Mouse (Mus musculus) embryonic facial prominence, embryonic 10.5 days (tissue): ENCODE data around the gene Tmem132b. TPM values are rescaled to one million over a fixed set of nuclear protein-coding genes. Genes with fewer than 3 reads are reported as not detected.
"Not testable (repeated sequence)": the region's sequence is repeated elsewhere in the genome, so short reads cannot be mapped to it uniquely, and the experiment has no call there.

ENCODE experiments used
- DNase-seq: peaks from one replicate; pipeline ENCODE4 v3.0.0-alpha.2; 2017; ENCODE audit warnings: low spot score
- H3K27ac ChIP-seq: fragments of 300-500 bp; sonication (generic); replicated peaks from 2 replicates; pipeline ENCODE4 v1.5.1; 2016; ENCODE audit warnings: mild to moderate bottlenecking
- H3K27me3 ChIP-seq: fragments of 300-500 bp; sonication (generic); replicated peaks from 2 replicates; pipeline ENCODE4 v1.6.1; 2016; ENCODE audit warnings: low read depth, mild to moderate bottlenecking; ENCODE audit not compliant: poor library complexity, severe bottlenecking
- H3K36me3 ChIP-seq: fragments of 300-500 bp; sonication (generic); replicated peaks from 2 replicates; pipeline ENCODE4 v1.6.1; 2016; ENCODE audit warnings: mild to moderate bottlenecking, moderate library complexity
- H3K4me1 ChIP-seq: fragments of 300-500 bp; sonication (generic); 2 replicates; pipeline ENCODE4 v1.6.1; 2016
- H3K4me3 ChIP-seq: fragments of 300-500 bp; sonication (generic); 2 replicates; pipeline ENCODE4 v1.5.1; 2016; ENCODE audit warnings: mild to moderate bottlenecking, moderate library complexity
- H3K9me3 ChIP-seq: fragments of 300-500 bp; sonication (generic); 2 replicates; pipeline ENCODE4 v1.6.1; 2016; ENCODE audit warnings: mild to moderate bottlenecking
- WGBS: fragments of 180-500 bp; shearing (Covaris S2); methylation state at CpG from one replicate; pipeline ENCODE4 v1.1.7; 2016; 5-methylcytosine and 5-hydroxymethylcytosine counted together
- polyA plus RNA-seq: library from polyadenylated mRNA; unstranded; fragments of >200 nt; fragmentation: Nextera tagmentation; extraction: Ambion mirVana; gene quantifications from 2 replicates; pipeline ENCODE4 v1.2.1, GENCODE M21; 2016

Tmem132b gene
- 0.23 and 0.34 TPM in 2 replicates for polyA plus RNA-seq

DNA sequence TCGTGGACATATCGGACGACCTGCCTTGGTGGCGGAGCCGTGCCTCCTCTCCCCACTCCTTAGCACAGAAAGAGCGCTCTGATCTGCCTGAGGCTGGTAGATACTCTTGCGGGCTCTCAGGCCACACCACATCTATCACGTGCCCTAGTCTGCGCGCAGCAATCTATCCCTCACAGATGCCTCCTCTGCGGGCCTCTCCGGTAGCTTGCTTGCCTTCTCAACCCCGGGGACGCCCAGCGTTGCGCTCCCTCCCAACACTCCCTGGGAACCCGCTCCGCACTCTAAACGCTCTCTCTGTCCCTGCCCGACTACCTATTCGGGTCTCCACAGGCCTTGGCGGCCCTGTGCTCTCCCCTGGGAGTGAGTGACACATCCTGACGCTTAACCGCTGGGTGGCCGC lies at the start of gene Tmem132b:
Gene Tmem132b, plus strand, starts transcription at position 141 of the 400 bp plus-strand sequence.
- peak within 1 kb of the TSS; percentile 66 for H3K4me3 ChIP-seq
- peaks cover 91% of the 10 kb centered on the region for H3K27me3 ChIP-seq
- WGBS, result 3% methylated on average over 25 of the region's 25 CpGs
- H3K9me3 ChIP-seq, result peaks cover 2% of the 10 kb centered on the region; the same call in 1 of the 2 replicates
- peak within 1 kb of the TSS; percentile 69 for H3K27ac ChIP-seq
- H3K36me3 ChIP-seq, result no peaks in the 10 kb centered on the region
- DNase-seq, result peak; percentile 57
- H3K4me1 ChIP-seq, result peaks cover 40% of the 10 kb centered on the region

GRCm38 (mm10) chr5:125482474-125482873 lies 49.1 kb upstream of the Tmem132b start:
- Histone ChIP-seq H3K36me3 (peaks cover 79% of the 10 kb centered on the region), H3K9me3 (no peaks in the 10 kb centered on the region), H3K4me3 (no peak overlapping the region), H3K27ac (no peak overlapping the region), H3K27me3 (no peaks in the 10 kb centered on the region), H3K4me1 (peaks cover 31% of the 10 kb centered on the region)
- WGBS, result 94% methylated on average over 7 of the region's 7 CpGs
- no peak for DNase-seq

GRCm38 (mm10) chr5:125483712-125484611 lies 47.6 kb upstream of the Tmem132b start:
- H3K36me3 ChIP-seq, result peaks cover 86% of the 10 kb centered on the region
- H3K27me3 ChIP-seq, result no peaks in the 10 kb centered on the region
- WGBS, result 77% methylated on average over 6 of the region's 6 CpGs
- peaks cover 25% of the 10 kb centered on the region for H3K4me1 ChIP-seq
- DNase-seq, result no peak
- H3K4me3 ChIP-seq, result no peak overlapping the region
- no peak overlapping the region for H3K27ac ChIP-seq
- no peaks in the 10 kb centered on the region for H3K9me3 ChIP-seq

DNA sequence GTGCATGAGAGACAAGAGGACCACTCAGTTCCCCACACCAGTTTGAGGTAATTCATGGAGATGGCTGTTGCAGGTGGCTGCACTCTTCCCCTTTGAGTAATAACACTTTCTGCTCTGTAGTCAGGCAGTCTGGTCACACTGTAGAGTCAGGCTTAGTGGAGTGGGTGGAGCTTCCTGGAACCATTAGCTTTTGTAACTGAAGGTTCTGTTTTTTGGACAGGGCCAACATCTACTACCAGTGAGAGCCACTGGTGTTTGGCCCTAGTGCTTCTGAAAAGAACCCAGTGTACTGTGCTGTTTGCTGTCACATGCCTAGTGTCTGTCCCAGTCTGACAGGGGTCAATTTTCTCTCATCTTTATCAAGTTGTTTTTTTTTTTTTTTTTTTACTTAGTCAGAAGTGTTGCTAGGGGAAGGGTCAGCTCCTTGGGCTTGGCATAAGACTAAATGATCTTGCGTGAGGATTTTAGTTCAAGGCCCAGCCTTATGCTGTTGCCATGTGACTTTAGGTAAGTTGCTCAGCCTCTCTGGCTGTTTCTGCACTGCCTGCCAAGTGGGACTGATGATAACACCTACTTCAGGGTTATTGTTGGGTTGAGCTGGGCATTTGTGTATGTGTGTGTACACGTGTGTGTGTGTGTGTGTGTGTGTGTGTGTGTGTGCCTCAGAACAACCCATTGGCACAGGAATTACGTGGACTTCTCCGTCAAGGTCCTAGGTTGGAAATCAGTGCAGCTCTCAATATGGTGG lies 46.4 kb upstream of the Tmem132b start:
- Histone ChIP-seq H3K9me3 (no peaks in the 10 kb centered on the region), H3K36me3 (peaks cover 87% of the 10 kb centered on the region), H3K27ac (no peak overlapping the region), H3K4me3 (no peak overlapping the region), H3K4me1 (peaks cover 20% of the 10 kb centered on the region), H3K27me3 (no peaks in the 10 kb centered on the region)
- WGBS, result 92% methylated on average over 4 of the region's 4 CpGs
- DNase-seq, result no peak

DNA sequence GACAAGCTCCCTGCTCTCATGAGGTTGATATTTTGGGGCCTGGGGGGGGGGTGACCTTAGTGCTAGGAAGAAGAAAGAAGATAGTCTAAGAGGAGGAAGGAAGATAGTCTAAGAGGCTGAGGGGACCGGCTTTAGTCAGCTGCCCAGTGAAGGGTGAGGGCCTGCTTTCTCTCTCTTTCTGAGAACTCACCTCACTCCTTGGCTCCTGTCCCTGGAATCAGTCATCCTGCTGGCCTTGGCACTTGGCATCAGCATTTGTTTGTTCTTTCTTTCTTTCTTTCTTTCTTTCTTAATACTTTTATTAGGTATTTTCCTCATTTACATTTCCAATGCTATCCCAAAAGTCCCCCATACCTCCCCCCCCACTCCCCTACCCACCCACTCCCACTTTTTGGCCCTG lies 45.5 kb upstream of the Tmem132b start:
- Histone ChIP-seq H3K4me3 (no peak overlapping the region), H3K4me1 (peaks cover 13% of the 10 kb centered on the region), H3K9me3 (no peaks in the 10 kb centered on the region), H3K27me3 (no peaks in the 10 kb centered on the region), H3K27ac (no peak overlapping the region), H3K36me3 (peaks cover 87% of the 10 kb centered on the region)
- no peak for DNase-seq
- WGBS, result 92% methylated on average over 1 of the region's 1 CpGs

GRCm38 (mm10) chr5:125487375-125488115 lies 44.0 kb upstream of the Tmem132b start:
- Histone ChIP-seq H3K27me3 (no peaks in the 10 kb centered on the region), H3K36me3 (peaks cover 88% of the 10 kb centered on the region), H3K4me1 (peaks cover 13% of the 10 kb centered on the region), H3K27ac (peak overlapping the region; percentile 55), H3K9me3 (no peaks in the 10 kb centered on the region), H3K4me3 (no peak overlapping the region)
- no peak for DNase-seq
- WGBS, result 75% methylated on average over 11 of the region's 11 CpGs

- no peak overlapping the region for H3K27ac ChIP-seq
Observed at GRCm38 (mm10) chr5:125488116-125488455, 43.5 kb upstream of the Tmem132b start.

DNA sequence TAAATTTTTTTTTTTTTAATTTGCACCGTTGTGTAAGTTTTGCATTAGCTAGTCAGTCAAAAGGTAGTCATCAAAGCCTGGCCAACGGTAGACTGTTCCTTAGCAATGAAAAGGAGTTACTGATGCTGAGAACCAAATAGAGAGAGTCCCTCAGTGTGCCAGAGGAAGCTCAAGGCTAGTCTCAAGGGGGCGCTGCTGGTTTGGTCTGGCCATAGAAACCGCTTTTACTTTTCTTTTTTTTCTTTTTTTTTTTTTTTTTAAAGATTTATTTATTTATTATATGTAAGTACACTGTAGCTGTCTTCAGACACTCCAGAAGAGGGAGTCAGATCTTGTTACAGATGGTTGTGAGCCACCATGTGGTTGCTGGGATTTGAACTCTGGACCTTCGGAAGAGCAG lies 42.6 kb upstream of the Tmem132b start:
- H3K27me3 ChIP-seq, result not testable (repeated sequence)
- 90% methylated on average over 5 of the region's 5 CpGs for WGBS
- H3K36me3 ChIP-seq, result peaks cover 83% of the 10 kb centered on the region

More at GRCm38 (mm10) chr5:125488116-125488455, 43.5 kb upstream of the Tmem132b start:
- H3K9me3 ChIP-seq, result no peaks in the 10 kb centered on the region
- no peak overlapping the region for H3K4me3 ChIP-seq
- no peaks in the 10 kb centered on the region for H3K27me3 ChIP-seq
- peaks cover 88% of the 10 kb centered on the region for H3K36me3 ChIP-seq
- peak; percentile 34 for DNase-seq
- H3K4me1 ChIP-seq, result peaks cover 13% of the 10 kb centered on the region
- 75% methylated on average over 4 of the region's 4 CpGs for WGBS

DNA sequence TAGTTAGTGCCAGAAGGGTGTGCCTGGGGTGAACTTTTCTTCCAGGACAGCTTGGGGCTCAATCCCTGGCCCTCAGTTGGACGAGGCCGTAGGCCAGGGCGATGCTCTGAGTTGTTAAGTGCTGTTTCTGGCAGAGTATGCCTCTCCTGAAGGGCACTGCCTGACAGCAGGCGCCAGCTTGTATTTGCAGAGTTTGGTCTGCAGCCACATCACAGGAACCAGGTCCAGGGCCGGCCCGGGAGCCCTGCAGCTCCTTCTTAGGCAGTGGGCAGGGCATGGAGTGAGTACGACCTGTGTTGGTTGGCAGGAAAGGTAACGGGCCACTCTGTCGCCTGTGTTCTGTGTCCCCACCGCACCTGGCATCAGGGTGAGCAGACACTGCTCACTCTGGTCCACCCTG lies 40.5 kb upstream of the Tmem132b start:
- H3K36me3 ChIP-seq, result peaks cover 85% of the 10 kb centered on the region

More for the DNA sequence above, 42.6 kb upstream of the Tmem132b start:
- H3K4me1 ChIP-seq, result peaks cover 13% of the 10 kb centered on the region
- not testable (repeated sequence) for H3K4me3 ChIP-seq, DNase-seq, H3K9me3 ChIP-seq, H3K27ac ChIP-seq

DNA sequence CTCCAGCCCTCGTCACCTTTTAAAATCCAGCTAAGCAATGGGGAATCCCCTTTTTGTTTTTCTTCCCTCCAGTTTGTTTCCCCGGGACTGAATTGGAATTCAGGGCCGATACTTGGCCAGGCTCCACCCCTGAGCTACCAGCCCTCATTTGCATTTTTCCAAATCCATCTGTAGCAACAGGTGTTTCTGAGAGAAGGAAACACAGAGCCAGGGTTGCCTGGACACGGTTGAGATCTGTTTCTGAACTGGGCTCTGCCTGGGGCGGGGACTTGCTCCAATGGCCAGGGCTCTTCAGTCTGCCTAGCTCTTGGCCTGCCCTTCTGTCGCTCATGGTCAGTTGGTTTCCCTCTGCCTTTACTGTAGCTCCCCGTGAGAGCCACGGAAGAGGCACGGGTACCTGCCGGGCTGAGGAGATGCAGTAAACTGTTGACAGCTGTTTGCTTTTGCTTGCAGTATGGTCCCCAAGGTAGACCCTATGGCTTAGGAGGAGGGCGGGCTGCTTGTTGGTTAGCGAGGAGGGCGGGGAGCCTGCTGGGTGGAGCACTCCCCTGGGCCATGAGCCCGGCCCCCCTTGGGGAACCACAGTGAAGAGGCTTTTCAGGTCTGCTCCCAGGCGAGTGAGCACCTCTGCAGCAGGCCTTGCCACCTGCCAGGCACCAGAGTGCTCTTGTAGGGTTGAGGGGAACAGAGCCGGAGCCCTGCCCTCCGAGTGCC lies 39.0 kb upstream of the Tmem132b start:
- 61% methylated on average over 17 of the region's 17 CpGs for WGBS
- Histone ChIP-seq H3K27ac (no peak overlapping the region), H3K27me3 (no peaks in the 10 kb centered on the region), H3K4me1 (peaks cover 8% of the 10 kb centered on the region; the same call in 1 of the 2 replicates), H3K4me3 (no peak overlapping the region), H3K9me3 (no peaks in the 10 kb centered on the region), H3K36me3 (peaks cover 76% of the 10 kb centered on the region)
- DNase-seq, result no peak

More for the DNA sequence above, 40.5 kb upstream of the Tmem132b start:
- Histone ChIP-seq H3K27me3 (no peaks in the 10 kb centered on the region), H3K27ac (no peak overlapping the region), H3K4me1 (peaks cover 13% of the 10 kb centered on the region), H3K9me3 (no peaks in the 10 kb centered on the region), H3K4me3 (no peak overlapping the region)
- WGBS, result 91% methylated on average over 10 of the region's 10 CpGs
- DNase-seq, result no peak

- Histone ChIP-seq H3K36me3 (peaks cover 70% of the 10 kb centered on the region), H3K27me3 (no peaks in the 10 kb centered on the region), H3K9me3 (no peaks in the 10 kb centered on the region), H3K4me3 (no peak overlapping the region), H3K4me1 (peaks cover 6% of the 10 kb centered on the region; the same call in 1 of the 2 replicates), H3K27ac (no peak overlapping the region)
- WGBS, result 55% methylated on average over 5 of the region's 5 CpGs
- no peak for DNase-seq
Observed at GRCm38 (mm10) chr5:125493093-125493423, 38.5 kb upstream of the Tmem132b start.

DNA sequence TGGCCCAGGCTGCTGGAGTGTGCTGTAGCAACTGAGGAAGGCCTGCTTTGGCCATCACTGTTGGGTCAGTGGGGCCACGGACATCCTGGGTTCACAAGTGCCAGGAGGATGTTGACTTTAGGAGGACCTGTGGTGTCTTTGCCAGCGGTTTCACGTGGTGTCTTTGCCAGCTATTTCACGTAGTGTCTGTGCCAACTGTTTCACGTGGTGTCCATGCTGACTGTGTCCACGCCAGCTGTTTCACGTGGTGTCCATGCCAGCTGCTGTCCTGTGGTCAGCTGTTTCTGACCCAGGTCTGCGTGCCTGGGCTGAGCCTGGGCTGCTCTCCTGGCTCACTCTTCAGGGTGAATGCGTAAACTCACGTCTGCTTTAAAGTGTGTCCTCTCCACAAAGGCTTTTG lies 35.9 kb upstream of the Tmem132b start:
- no peak overlapping the region for H3K4me3 ChIP-seq
- 93% methylated on average over 10 of the region's 10 CpGs for WGBS
- H3K27me3 ChIP-seq, result no peaks in the 10 kb centered on the region
- H3K36me3 ChIP-seq, result peaks cover 68% of the 10 kb centered on the region
- no peak for DNase-seq
- peaks cover 3% of the 10 kb centered on the region; the same call in 1 of the 2 replicates for H3K4me1 ChIP-seq
- no peak overlapping the region for H3K27ac ChIP-seq
- H3K9me3 ChIP-seq, result no peaks in the 10 kb centered on the region
